Mouse (Mus musculus) liver, postnatal 0 days (tissue): ENCODE results near the gene Itgam.

Experiments
- CTCF ChIP-seq: sonication (generic); IDR thresholded peaks from 2 replicates; pipeline ENCODE4 v1.5.1; 2016; ENCODE audit warnings: antibody characterized with exemption, low read depth
- EP300 ChIP-seq: IDR thresholded peaks from 2 replicates; pipeline ENCODE4 v1.6.1; 2016; ENCODE audit warnings: antibody characterized with exemption, low read depth, mild to moderate bottlenecking

- no peak for TF ChIP-seq CTCF
- TF ChIP-seq EP300 = no peak
These were observed 17.6 kb downstream of the Itgam start for GRCm38 (mm10) chr7:128080012-128080411.
